Mouse (Mus musculus) G1E (cell line): ENCODE results near the gene Ankrd39.

ENCODE experiments used
- CTCF ChIP-seq: IDR thresholded peaks from 2 replicates; pipeline ENCODE4 v1.5.1; 2012; ENCODE audit warnings: low read depth, low read length, inconsistent platforms, mixed read lengths
- GATA1 ChIP-seq: IDR thresholded peaks from 2 replicates; pipeline ENCODE4 v1.6.1; 2012; ENCODE audit warnings: borderline replicate concordance, low read length, inconsistent platforms, mixed read lengths
- TAL1 ChIP-seq: conservative IDR thresholded peaks from 2 replicates; pipeline ENCODE4 v1.6.1; 2012; ENCODE audit warnings: low read depth, low read length, inconsistent platforms, mixed read lengths

GRCm38 (mm10) chr1:36526903-36527302 lies 20.3 kb downstream of the Ankrd39 start:
- TF ChIP-seq CTCF (no peak), GATA1 (no peak), TAL1 (no peak)
